Mouse (Mus musculus): ENCODE data around the gene Fastkd3. TPM values are rescaled to one million over a fixed set of nuclear protein-coding genes. Genes with fewer than 3 reads are reported as not detected.
"Not testable (repeated sequence)": the region's sequence is repeated elsewhere in the genome, so short reads cannot be mapped to it uniquely, and the experiment has no call there.

Gene Fastkd3
- 33.1 and 33.7 TPM in 2 replicates for polyA plus RNA-seq (2015; fragmentation: Nextera tagmentation; extraction: Ambion mirVana)

GRCm38 (mm10) chr13:68581747-68582516 lies at the start of gene Fastkd3, which contains the start of gene Mtrr:
Gene Fastkd3 (plus strand): TSS chr13:68582234.
Gene Mtrr (minus strand): TSS chr13:68582149.
- no peaks in the 10 kb centered on the region for H3K27me3 ChIP-seq (replicated peaks; ENCODE audit: control insufficient read depth, insufficient read depth, low read length)
- peaks cover 7% of the 10 kb centered on the region; the same call in 1 of the 2 replicates for H3K36me3 ChIP-seq (ENCODE audit: control insufficient read depth, insufficient read depth, low read length)
- no peaks in the 10 kb centered on the region for H3K9me3 ChIP-seq (ENCODE audit: control insufficient read depth, low read length)
- peak within 1 kb of the TSS; percentile 85 for H3K9ac ChIP-seq (ENCODE audit: low read depth, low read length)
- H3K4me1 ChIP-seq (ENCODE audit: control insufficient read depth, insufficient read depth, low read length) = peaks cover 8% of the 10 kb centered on the region; the same call in 1 of the 2 replicates
- H3K4me2 ChIP-seq (ENCODE audit: low read depth, low read length) = peak within 1 kb of the TSS; percentile 82
- peak within 1 kb of the TSS; percentile 88 for H3K4me3 ChIP-seq (ENCODE audit: low read length)
- WGBS = under 1% methylated on average over 81 of the region's 81 CpGs
- peak within 1 kb of the TSS; percentile 79 for H3K27ac ChIP-seq (ENCODE audit: low read length)
- peak; percentile 99 for ATAC-seq

- H3K9me3 ChIP-seq (ENCODE audit: control insufficient read depth, low read length); H3K4me2 ChIP-seq (ENCODE audit: low read depth, low read length); H3K9ac ChIP-seq (ENCODE audit: low read depth, low read length); H3K27me3 ChIP-seq (replicated peaks; ENCODE audit: control insufficient read depth, insufficient read depth, low read length); H3K4me1 ChIP-seq (ENCODE audit: control insufficient read depth, insufficient read depth, low read length); H3K4me3 ChIP-seq (ENCODE audit: low read length); H3K27ac ChIP-seq (ENCODE audit: low read length); H3K36me3 ChIP-seq (ENCODE audit: control insufficient read depth, insufficient read depth, low read length); ATAC-seq: not testable (repeated sequence)
- WGBS = 19% methylated on average over 4 of the region's 6 CpGs
Observed at GRCm38 (mm10) chr13:68553391-68553790, 28.6 kb upstream of the Fastkd3 start.

- Histone ChIP-seq H3K9ac (ENCODE audit: low read depth, low read length) (no peak overlapping the region), H3K4me2 (ENCODE audit: low read depth, low read length) (no peak overlapping the region), H3K27me3 (replicated peaks; ENCODE audit: control insufficient read depth, insufficient read depth, low read length) (no peaks in the 10 kb centered on the region), H3K36me3 (ENCODE audit: control insufficient read depth, insufficient read depth, low read length) (peaks cover 15% of the 10 kb centered on the region), H3K9me3 (ENCODE audit: control insufficient read depth, low read length) (no peaks in the 10 kb centered on the region), H3K4me1 (ENCODE audit: control insufficient read depth, insufficient read depth, low read length) (peaks cover 2% of the 10 kb centered on the region), H3K27ac (ENCODE audit: low read length) (no peak overlapping the region), H3K4me3 (ENCODE audit: low read length) (no peak overlapping the region)
- ATAC-seq = no peak
- 94% methylated on average over 9 of the region's 9 CpGs for WGBS
Observed at GRCm38 (mm10) chr13:68568110-68568509, 13.9 kb upstream of the Fastkd3 start.

- Histone ChIP-seq H3K36me3 (ENCODE audit: control insufficient read depth, insufficient read depth, low read length) (peaks cover 13% of the 10 kb centered on the region), H3K4me2 (ENCODE audit: low read depth, low read length) (no peak overlapping the region), H3K4me1 (ENCODE audit: control insufficient read depth, insufficient read depth, low read length) (peaks cover 6% of the 10 kb centered on the region), H3K9me3 (ENCODE audit: control insufficient read depth, low read length) (no peaks in the 10 kb centered on the region), H3K4me3 (ENCODE audit: low read length) (no peak overlapping the region), H3K27me3 (replicated peaks; ENCODE audit: control insufficient read depth, insufficient read depth, low read length) (no peaks in the 10 kb centered on the region), H3K9ac (ENCODE audit: low read depth, low read length) (no peak overlapping the region), H3K27ac (ENCODE audit: low read length) (no peak overlapping the region)
- ATAC-seq = no peak
- WGBS = 92% methylated on average over 11 of the region's 11 CpGs
Observed at GRCm38 (mm10) chr13:68568548-68568947, 13.5 kb upstream of the Fastkd3 start.

GRCm38 (mm10) chr13:68569589-68570336 lies 12.3 kb upstream of the Fastkd3 start:
- Histone ChIP-seq H3K9me3 (ENCODE audit: control insufficient read depth, low read length) (no peaks in the 10 kb centered on the region), H3K9ac (ENCODE audit: low read depth, low read length) (no peak overlapping the region), H3K4me1 (ENCODE audit: control insufficient read depth, insufficient read depth, low read length) (peaks cover 10% of the 10 kb centered on the region), H3K36me3 (ENCODE audit: control insufficient read depth, insufficient read depth, low read length) (0 out of 2 replicates have a peak, but pooled peaks cover 3% of the 10 kb centered on the region), H3K27me3 (replicated peaks; ENCODE audit: control insufficient read depth, insufficient read depth, low read length) (no peaks in the 10 kb centered on the region), H3K27ac (ENCODE audit: low read length) (no peak overlapping the region), H3K4me3 (ENCODE audit: low read length) (no peak overlapping the region), H3K4me2 (ENCODE audit: low read depth, low read length) (no peak overlapping the region)
- ATAC-seq = peak; percentile 26; the same call in 1 of the 2 replicates
- 59% methylated on average over 17 of the region's 17 CpGs for WGBS

- Histone ChIP-seq H3K27ac (ENCODE audit: low read length) (no peak overlapping the region), H3K4me3 (ENCODE audit: low read length) (no peak overlapping the region), H3K9me3 (ENCODE audit: control insufficient read depth, low read length) (no peaks in the 10 kb centered on the region), H3K36me3 (ENCODE audit: control insufficient read depth, insufficient read depth, low read length) (0 out of 2 replicates have a peak, but pooled peaks cover 6% of the 10 kb centered on the region), H3K27me3 (replicated peaks; ENCODE audit: control insufficient read depth, insufficient read depth, low read length) (no peaks in the 10 kb centered on the region), H3K4me1 (ENCODE audit: control insufficient read depth, insufficient read depth, low read length) (peaks cover 10% of the 10 kb centered on the region), H3K4me2 (ENCODE audit: low read depth, low read length) (no peak overlapping the region), H3K9ac (ENCODE audit: low read depth, low read length) (no peak overlapping the region)
- ATAC-seq = no peak
- 74% methylated on average over 19 of the region's 19 CpGs for WGBS
Observed at GRCm38 (mm10) chr13:68572247-68572646, 9.8 kb upstream of the Fastkd3 start.

GRCm38 (mm10) chr13:68572966-68573913 lies 8.8 kb upstream of the Fastkd3 start:
- H3K27me3 ChIP-seq (replicated peaks; ENCODE audit: control insufficient read depth, insufficient read depth, low read length) = no peaks in the 10 kb centered on the region
- peaks cover 10% of the 10 kb centered on the region for H3K4me1 ChIP-seq (ENCODE audit: control insufficient read depth, insufficient read depth, low read length)
- H3K9me3 ChIP-seq (ENCODE audit: control insufficient read depth, low read length) = no peaks in the 10 kb centered on the region
- 0 out of 2 replicates have a peak overlapping the region, but pooled peaks have one; percentile 27 for H3K9ac ChIP-seq (ENCODE audit: low read depth, low read length)
- 0 out of 2 replicates have a peak, but pooled peaks cover 6% of the 10 kb centered on the region for H3K36me3 ChIP-seq (ENCODE audit: control insufficient read depth, insufficient read depth, low read length)
- H3K27ac ChIP-seq (ENCODE audit: low read length) = peak overlapping the region; percentile 73
- 41% methylated on average over 10 of the region's 10 CpGs for WGBS
- no peak overlapping the region for H3K4me2 ChIP-seq (ENCODE audit: low read depth, low read length)
- peak; percentile 84 for ATAC-seq
- H3K4me3 ChIP-seq (ENCODE audit: low read length) = no peak overlapping the region

GRCm38 (mm10) chr13:68574398-68574797 lies 7.6 kb upstream of the Fastkd3 start:
- no peak overlapping the region for H3K27ac ChIP-seq (ENCODE audit: low read length)
- peaks cover 10% of the 10 kb centered on the region for H3K4me1 ChIP-seq (ENCODE audit: control insufficient read depth, insufficient read depth, low read length)
- no peak for ATAC-seq
- no peaks in the 10 kb centered on the region for H3K27me3 ChIP-seq (replicated peaks; ENCODE audit: control insufficient read depth, insufficient read depth, low read length)
- 76% methylated on average over 4 of the region's 4 CpGs for WGBS
- no peak overlapping the region for H3K4me2 ChIP-seq (ENCODE audit: low read depth, low read length)
- 0 out of 2 replicates have a peak, but pooled peaks cover 6% of the 10 kb centered on the region for H3K36me3 ChIP-seq (ENCODE audit: control insufficient read depth, insufficient read depth, low read length)
- no peaks in the 10 kb centered on the region for H3K9me3 ChIP-seq (ENCODE audit: control insufficient read depth, low read length)
- no peak overlapping the region for H3K9ac ChIP-seq (ENCODE audit: low read depth, low read length)
- H3K4me3 ChIP-seq (ENCODE audit: low read length) = no peak overlapping the region

Measured in intestine, embryonic 16.5 days (tissue).